Mouse (Mus musculus) right cerebral cortex, adult 2 months (tissue): ENCODE data around the gene Nxph4.

Experiments used
- DNase-seq, 2 experiments: peaks; one replicate each; pipeline ENCODE4 v3.0.0; 2021 to 2022; ENCODE audit warnings: low spot score in 2 of 2

The Nxph4 gene

DNA sequence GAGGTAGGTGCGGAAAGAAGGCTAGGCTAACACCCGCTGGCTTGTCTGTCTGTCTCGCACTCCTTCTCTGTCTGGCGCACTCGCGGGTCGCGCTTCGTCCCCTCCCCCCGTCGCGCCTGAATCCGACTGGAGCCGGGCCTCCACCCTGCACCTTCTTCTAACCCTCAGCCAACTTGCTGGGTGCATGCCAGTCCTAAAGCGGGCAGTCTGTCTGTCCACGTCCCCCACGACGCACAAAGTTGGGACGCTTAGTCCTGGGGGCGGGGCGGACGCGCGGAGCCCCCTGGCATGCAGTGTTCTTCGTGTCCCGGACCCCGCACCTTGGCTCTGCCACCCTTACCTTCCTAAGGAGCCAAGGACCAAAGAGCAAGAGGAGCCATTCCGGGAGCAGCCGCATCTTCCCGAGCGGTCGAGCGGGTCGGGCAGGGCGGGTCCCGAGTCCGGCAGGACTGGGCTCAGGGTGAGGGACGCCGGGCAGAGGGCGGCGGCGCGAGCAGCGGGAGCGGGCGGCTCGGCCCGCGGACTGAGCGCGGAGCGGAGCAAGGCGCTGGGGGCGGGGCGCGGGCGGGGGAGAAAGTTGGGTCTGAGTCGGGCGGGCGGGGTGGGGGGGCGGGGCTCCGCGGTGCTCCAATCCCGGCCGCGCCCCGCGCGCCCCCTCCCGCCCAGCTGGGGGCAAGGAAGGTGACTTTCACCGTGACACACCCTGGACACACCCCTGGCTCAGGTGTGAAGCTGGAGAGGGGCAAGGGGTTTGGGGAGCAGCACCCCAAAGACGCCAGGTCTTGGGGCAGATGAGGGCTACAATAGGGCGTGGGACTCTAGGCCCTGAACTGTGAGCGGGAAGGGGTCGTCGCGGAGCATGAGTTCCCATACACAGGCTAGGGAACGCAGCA is at the start of gene Nxph4:
Gene Nxph4, minus strand, starts transcription at position 524 of the 893 bp plus-strand sequence.
- DNase-seq: no peak

DNA sequence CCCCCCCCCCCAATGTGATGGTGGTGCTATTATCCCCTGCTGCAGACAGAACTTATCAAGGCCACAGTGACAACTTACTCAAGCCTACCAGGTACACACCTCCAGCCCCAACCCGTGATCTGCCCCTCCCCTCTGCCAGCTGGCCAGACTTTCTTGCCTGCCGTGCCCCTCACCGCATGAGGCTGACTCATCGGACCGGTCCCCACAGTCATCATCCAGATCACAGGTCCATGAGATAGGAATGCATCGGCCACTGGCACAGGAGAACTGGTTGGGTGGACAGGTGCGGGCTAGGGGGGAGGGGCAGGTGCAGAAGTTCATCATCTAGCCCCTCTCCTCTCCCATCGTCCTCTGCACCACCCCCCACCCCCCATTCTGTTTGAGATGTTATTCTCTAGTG is 49.3 kb upstream of the Nxph4 start:
- no peak for DNase-seq

DNA sequence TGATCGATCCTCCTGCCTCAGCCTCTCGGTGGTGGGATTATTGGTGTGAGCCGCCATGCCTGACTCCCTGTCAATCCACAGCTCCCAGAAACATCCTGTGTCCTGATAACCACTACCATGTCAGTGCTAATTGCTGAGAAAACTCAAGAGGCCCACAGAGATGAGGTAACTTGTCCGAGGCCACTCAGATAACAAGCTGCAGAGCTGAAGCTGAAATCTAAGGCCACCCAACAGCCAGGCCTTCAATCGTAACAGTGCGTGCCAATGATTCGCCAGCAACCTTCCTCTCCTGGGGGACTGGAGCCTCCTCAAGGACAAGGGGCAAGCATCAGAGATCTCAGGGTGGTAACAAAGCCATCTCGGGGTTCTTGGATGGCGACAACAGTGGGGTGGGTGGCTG is 46.9 kb upstream of the Nxph4 start:
- DNase-seq: no peak

DNA sequence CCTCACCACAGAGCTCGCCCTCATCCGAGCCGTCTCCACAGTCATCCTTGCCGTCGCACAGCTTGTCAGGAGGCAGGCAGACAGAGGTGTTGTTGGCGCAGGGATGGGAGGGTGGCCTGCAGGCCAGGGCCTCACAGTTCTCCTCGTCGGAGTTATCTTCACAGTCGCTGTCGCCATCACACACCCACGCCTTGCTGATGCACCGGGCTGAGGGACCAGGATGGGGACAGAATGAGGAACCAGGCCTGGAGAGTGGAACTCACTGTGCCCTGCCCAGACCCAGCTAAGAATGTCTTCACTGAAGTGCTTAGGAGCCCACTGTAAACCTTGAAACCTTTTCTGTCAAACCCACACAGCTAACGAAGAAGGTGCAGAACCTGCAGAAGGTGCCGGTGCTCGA is 43.6 kb upstream of the Nxph4 start:
- DNase-seq: no peak

DNA sequence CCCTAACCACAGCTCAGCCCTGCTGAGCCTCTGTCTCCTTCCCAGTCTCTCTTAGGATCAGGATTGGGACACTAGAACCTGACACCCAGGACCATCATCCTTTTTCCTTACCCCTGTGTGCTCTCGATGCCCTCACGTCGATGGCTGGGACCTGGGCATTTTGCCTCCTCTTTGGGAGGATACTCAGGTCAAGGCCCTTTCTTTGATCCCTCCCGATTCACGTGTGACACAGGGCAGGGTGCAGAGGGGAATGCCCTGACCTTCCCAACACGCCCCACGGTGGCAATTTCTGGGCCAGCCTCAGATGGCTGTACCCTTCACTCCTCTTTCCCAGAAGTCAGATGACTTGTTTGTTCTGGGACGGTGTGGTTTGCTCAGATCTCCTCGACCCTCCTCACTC is 42.8 kb upstream of the Nxph4 start:
- no peak for DNase-seq

DNA sequence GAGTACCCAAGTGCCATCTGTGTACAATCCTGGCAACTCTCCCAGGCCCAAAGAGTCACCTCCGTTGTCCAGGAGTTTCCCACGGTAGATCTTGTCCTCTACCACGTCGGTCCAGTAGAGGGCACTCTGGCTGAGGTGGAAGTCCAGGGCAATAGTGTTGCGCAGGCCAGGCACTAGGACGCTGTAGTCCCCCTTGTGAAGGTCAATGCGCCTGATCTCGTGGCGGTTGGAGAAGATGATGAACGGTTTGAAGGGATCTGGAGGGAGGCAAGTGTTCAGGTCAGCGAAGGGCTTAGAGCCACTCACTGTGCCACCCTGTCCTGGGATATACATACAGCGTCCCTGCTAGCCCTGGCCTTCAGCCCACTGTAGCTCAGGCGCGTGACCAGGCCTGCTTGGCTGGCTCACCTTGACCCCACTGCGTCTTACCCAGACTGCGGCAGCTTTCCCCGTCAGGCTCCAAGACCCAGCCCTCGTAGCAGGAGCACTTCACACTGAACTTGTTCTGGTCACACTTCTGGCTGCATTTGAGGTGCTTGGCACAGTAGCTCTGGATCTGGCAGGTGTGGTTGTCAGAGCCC is 42.1 kb upstream of the Nxph4 start:
- peak; percentile 58 to 69 for DNase-seq

DNA sequence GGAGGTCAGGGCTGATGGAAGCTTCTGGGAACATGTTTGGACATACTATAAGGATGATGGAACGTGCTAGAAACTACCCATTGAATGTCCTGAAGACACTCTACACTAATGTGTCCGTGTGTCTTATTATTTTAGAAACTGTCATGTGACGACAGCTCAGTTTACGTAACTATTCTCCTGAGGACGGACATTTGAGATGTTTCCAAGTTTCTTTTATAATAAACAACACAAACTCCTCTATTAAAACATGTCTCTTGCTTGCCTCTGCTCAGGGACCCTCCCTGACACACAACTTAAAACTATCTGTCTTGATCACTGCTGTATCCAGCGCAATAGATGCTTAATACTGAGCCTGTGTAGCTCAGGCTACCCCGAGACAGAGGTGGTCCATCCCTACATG is 41.4 kb upstream of the Nxph4 start:
- no peak for DNase-seq

DNA sequence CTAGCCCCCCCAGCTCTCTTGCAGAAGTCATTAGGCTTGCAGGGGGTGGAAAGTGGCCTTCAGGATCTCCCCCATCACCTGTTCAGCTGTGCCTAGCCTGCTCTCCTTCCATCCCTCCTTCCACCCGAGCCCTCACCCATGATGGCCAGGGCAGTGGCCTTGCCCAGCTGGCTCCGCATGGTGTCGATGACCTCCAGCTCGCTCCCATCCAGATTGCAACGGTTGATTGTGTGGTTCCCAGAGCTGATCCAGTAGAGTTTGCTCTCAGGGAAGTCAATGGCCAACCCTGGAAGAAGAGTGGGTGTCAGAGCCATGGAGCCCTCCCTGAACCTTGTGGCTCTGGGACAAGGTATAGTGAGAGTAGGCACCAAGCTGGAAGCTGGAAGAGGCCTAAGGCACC is 37.9 kb upstream of the Nxph4 start:
- no peak for DNase-seq

DNA sequence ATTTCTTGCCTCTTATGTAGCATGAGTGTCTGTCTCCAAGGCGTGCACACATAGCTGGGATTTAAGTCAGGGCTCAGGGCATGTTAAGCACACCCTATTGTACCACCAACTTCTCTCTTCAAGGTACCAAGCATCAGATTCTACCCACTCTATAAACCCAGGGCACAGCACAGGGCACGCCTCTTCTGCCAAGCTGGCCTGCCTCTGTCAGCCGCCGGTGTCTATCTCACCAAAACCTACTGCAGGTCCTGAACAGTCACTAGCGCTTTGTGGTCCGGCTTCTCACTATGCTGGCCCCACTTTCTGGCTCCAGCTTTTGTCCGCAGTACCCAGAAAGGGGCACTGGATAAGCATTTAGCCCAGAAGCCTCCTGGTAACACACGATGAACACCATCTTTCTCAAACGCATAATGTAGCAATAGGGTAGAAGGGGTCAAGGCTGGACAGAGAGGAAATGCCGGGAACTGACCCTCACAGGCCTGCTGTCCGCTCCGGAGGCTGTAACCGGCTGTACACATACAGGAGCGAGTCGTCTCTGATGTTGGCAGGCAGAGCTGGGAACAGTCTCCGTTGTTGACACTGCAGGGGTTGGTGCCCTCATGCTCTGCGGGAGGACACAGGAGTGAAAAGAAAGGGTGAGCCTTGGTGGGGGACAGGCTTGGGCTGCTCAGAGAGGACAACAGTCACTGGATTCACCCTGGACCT is 36.7 kb upstream of the Nxph4 start:
- DNase-seq: no peak

DNA sequence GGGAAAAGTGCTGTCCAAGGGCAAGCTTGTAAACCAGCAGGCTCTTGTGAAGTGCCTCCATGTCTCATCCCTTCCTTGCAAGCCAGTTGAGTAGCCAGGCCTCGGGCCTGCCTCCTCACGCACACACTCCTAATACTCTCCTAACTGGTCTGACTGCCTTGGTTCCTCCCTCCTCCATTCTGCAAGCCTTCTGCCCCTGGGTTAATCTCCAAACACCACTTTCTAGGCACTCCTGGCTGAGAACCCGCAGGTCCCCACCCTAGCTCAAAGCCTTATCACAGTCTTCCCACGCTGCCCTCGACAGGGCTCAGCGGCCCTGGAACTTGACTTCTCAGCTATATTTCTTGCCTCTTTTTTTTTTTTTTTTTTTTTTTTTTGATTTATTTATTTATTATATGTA is 36.0 kb upstream of the Nxph4 start:
- no peak for DNase-seq

DNA sequence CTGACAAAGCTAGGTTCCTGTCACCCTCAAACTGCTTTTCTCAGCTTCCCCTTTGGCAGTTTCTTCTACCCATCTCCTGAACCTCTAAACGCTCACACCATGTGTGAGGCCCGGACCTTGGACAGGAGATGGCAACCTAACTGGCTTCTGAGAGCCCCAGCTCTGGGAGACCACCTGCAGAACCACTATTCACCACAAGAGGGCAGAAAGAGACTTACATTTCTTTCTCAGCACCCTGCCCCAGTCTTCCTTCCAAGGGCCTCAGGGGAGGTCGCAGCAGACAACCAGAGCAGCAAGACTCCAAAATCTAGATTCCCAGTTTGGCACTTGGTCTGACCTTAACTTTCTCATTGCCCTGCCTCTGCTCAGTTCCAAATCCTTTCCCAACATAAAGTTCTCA is 35.1 kb upstream of the Nxph4 start:
- peak; percentile 69 to 70 for DNase-seq

DNA sequence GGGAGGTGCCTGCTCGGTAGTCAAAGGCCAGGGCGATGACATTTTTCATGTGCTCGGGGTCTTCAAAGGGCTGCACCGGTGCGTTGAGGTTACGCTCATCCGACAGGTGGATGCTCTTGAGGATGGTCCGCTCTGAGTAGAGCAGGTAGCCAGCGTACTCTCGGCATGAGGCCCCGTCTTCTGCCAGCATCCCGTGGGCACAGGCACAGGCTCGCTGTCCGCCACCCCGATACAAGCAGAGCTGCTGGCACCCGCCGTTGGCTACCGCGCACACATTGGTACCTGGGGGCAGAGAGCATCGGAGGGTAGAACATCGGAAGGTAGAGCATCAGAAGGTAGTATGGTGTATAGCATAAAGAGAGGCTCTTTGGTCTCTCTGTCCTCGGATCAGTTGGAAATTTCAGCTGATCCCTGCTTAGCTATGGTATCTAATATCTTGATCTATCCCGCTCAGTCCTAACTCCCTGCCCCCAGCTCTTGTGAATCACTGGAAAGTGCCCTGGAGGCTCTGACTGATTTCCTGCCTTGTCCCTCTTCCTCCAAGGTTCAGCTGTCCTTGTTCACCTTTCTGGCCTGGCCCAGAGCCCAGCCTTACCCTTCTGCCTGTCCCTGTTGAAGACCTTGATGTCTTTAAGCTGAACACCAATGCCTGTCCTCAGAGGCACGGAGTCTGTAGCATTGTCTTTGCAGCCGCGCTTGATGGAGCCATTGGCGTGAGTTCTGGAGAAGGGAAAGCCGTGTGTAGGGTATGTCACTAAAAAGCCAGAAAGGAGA is 32.4 kb upstream of the Nxph4 start:
- no peak for DNase-seq

DNA sequence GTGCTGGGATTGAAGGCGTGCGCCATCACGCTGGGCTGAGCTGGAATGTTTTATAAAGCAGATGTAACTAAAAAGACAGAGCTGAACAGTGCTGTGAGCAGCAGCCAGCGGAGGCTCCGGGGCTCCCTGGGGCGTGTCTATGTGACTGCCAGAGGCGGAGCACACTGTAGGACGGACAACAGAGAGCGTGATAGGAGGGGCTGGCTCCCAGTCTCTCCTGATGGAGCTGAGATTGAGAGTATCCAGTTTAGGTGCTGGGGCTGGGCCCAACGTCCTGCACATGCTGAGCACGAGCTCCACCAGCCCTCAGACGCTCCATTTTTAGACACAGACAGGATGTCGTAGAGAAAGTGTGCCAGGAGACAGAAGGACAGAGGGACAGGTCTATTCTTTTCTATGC is 29.9 kb upstream of the Nxph4 start:
- DNase-seq: peak in 1 of 2 experiments; percentile 33

DNA sequence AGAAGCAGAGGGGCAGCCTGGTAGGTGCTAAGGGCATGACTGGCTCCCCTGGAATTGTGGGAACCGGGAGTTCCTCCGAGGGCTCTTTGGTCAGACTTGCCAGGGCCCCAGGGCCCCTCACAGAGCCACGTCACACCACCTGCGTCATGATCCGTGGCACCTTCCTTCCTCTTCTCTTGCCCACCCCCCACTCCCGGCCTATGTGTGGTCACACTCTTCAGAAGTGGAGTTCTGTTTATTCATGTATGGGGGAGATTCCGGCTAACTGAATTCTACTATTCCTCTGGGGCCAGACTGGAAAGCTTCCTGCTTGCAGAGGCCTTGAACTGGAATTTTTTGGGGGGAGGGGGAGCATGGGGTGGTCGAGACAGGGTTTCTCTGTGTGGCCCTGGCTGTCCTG is 29.5 kb upstream of the Nxph4 start:
- DNase-seq: no peak

DNA sequence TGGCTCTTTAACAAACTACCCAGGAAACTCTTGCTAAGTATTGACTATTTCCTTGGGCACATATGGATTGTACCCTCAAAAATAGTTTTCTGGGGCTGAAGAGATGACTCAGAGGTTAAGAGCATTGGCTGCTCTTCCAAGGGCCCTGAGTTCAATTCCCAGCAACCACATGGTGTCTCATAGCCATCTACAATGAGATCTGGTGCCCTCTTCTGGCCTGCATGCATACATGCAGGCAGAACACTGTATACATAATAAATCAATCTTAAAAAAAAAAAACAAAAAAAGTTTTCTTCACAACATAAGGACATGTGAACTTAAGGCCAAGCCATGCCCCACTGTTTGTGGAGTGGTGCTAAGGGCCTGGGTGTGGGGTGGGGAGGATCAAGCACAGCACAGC is 26.8 kb upstream of the Nxph4 start:
- DNase-seq: no peak

DNA sequence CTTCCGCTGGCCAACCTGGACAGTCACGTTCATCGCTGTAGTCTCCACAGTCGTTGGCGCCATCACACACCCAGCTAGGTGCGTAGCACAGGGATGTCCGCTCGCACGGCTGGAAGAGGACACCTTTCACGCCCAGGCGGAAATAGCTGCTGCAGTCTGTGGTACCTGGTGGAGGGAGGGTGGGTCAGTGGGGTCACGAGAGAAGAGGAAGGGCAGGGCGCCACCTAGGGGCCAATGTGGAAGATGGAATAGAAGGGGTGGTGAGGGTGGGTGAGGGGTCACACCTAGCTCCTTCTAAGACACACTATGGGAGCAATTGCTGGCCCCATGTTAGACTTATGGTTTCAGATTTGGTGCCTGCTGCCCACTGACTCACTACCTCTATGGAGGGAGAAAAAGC is 23.0 kb upstream of the Nxph4 start:
- DNase-seq: no peak

DNA sequence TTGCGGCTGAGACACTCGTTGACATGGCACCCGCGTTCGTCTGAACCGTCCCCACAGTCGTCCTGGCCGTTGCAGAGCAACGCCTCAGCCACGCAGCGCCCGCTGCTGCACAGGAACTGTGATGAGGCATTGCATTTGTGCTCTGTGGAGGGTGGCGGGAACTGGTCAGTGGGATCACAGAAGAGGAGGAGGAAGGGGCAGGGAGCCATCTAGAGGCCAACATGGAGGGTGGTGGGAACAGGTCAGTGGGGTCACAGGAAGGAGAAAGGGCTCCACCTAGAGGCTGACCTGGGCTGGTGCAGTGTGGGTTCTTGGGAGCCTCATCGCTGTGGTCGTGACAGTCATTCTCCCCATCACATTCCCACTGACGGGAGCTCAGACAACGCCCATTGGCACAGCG is 21.3 kb upstream of the Nxph4 start:
- DNase-seq: no peak

DNA sequence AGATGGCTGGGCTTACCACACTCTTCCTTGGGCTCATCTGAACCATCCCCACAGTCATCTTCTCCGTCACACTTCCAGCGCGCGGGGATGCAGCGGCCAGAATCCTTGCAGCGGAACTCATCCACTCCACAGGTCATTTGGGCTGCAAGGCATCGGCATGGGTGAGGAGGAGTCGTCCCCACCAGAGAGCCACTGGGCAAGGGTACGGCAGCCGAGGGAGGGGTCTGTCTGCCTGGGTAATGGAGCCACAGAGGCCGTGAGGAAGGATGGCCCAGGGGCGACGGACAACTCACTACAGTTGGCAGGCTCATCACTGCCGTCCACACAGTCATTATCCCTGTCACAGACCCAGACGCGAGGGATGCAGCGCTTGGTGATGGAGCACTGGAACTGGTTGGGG is 15.5 kb upstream of the Nxph4 start:
- DNase-seq: no peak

DNA sequence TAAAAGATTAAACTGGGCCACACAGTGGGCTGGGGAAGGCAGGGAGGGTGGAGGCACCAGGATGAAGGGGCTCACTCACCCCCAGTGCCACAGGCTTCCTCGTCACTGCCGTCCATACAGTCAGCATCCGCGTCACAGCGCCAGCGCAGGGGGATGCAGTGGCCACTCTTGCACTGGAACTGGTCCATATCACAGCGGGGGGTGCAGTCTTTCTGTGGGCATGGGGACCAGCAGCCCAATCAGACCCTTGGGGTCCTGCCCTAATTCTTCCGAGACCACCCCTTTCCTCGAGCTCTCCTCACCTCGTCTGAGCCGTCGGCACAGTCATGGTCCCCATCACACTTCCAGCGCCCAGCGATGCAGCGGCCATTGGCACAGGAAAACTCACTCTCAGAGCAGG is 13.9 kb upstream of the Nxph4 start:
- DNase-seq: no peak

DNA sequence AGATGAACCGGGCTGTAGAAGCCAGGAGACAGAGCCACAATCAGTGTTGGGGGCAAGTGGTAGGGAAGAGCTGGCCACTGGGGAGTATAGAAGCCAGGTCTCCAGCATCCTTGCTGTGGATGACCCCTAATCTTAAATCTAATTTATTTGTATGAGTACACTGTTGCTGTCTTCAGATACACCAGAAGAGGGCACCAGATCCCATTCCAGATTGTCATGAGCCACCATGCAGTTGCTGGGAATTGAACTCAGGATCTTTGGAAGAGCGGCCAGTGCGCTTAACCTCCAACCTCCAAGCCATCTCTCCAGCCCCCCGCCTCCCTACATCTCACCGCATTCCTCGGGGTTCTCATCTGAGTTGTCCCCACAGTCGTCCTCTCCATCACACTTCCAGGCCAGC is 12.1 kb upstream of the Nxph4 start:
- no peak for DNase-seq

DNA sequence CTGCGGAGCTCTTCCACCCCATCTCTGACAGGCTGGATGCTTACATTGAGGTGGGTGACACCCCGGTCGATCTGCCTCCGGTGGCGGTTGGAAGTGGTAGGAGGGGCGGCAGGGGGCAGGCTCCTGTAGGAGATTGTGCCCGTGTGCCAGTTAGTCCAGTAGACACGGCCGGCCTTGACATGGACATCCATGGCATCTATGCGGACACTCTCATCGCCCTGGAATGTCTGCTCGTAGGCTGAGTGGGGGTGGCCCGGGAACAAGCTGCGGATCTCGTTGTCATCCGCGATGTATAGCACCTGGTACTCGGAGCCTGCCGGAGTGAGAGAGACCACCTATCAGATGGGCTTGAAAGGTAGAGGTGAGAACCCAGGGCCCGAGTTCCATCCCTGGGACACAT is 10.0 kb upstream of the Nxph4 start:
- DNase-seq: no peak

DNA sequence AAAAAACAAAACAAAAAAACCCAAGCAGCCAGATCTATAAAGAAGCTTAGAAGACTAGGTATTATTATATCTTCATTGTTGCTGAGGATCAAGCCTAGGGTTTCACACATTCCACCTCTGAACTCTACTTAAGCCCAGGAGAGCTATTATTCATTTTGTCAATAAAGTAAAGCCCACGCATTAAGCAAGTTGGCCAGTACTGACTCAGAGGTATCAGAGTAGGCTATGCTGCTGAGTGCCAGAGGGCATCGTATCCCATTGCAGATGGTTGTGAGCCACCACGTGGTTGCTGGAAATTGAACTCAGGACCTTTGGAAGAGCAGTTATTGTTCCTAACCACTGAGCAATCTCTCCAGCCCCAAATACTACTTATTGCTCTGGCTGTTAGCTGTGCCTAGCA is 9.6 kb upstream of the Nxph4 start:
- DNase-seq: no peak
